Mouse (Mus musculus): ENCODE results near the gene Olfr155. TPM values are rescaled to one million over a fixed set of nuclear protein-coding genes. Genes with fewer than 3 reads are reported as not detected.

Gene Olfr155
- total and polyA plus RNA-seq, 3 experiments, result not detected

DNA sequence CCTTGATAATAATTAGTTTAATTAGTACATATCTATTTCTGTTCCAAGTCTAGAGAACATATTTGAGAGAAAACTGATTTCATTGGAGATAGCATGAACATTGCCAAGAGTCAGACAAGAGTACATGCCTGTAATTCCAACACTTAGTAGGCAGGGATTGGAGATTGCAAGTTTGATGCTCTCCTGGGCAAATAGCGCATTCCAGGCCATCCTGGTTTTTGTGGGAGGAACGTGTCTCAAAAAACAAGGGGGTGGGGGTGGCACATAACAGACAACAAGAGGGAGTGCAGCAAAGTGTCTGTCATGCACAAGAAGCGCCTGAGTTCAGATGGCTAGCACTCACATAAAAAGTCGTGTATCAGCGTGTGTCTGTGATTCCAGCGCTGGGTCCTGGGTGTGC lies 28.2 kb downstream of the Olfr155 start:
- DNase-seq (ENCODE audit: low read depth, low spot score), result no peak
- Histone ChIP-seq H3K79me2 (ENCODE audit: control insufficient read depth, insufficient read depth, low read length, poor library complexity) (no peaks in the 10 kb centered on the region; the same call in 1 of the 2 replicates), H3K36me3 (ENCODE audit: control insufficient read depth in 1 of 2, insufficient read depth in 2 of 2, low read length in 2 of 2) (no peaks in the 10 kb centered on the region; a peak in 1 of 4 replicates), H3K9ac (ENCODE audit: control insufficient read depth, low read depth, low read length, poor library complexity, severe bottlenecking) (no peak overlapping the region), H3K27me3 (ENCODE audit: control insufficient read depth in 1 of 2, insufficient read depth in 2 of 2, low read length in 2 of 2) (peaks cover 0 to 2% of the 10 kb centered on the region in 2 experiments; a peak in 3 of 4 replicates), H3K27ac (ENCODE audit: control insufficient read depth, low read depth, low read length) (no peak overlapping the region), H3K4me3 (ENCODE audit: control insufficient read depth in 1 of 2, insufficient read depth in 1 of 2, low read depth in 2 of 2, low read length in 2 of 2) (no peak overlapping the region), H3K4me1 (ENCODE audit: control insufficient read depth in 1 of 2, insufficient read depth in 2 of 2, low read length in 2 of 2) (no peaks in the 10 kb centered on the region; a peak in 2 of 4 replicates), H3K9me3 (replicated peaks; ENCODE audit: insufficient read depth, low read length) (no peaks in the 10 kb centered on the region)
- no peak for TF ChIP-seq JUND (IDR thresholded peaks at IDR 0.05; ENCODE audit: low read depth, low read length)
- TF ChIP-seq POLR2AphosphoS5 (IDR thresholded peaks at IDR 0.05; ENCODE audit: borderline replicate concordance, low read depth, low read length), result no peak

DNA sequence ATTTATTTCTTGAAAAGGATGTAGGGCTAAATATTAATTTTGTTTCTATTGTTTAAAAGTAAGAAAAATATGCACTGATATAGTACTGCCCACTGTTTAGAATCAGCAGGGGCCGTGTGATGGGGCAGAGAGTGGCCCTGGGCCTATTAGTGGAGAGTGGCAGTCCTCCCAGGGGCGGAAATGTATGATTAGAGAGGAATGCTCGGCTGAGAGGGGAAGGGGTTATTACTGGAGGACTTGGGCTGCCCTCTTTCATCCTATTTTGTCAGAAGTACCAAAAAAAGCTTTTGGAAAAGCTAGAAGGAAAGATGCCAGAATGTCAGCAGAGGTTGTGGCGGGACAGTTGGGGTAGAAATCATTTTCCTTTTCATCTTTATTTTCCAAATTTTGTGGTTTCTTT lies 32.8 kb downstream of the Olfr155 start:
- no peak for DNase-seq (ENCODE audit: low read depth, low spot score)
- Histone ChIP-seq H3K4me1 (ENCODE audit: control insufficient read depth in 1 of 2, insufficient read depth in 2 of 2, low read length in 2 of 2) (no peaks in the 10 kb centered on the region), H3K27ac (ENCODE audit: control insufficient read depth, low read depth, low read length) (no peak overlapping the region), H3K79me2 (ENCODE audit: control insufficient read depth, insufficient read depth, low read length, poor library complexity) (no peaks in the 10 kb centered on the region), H3K36me3 (ENCODE audit: control insufficient read depth in 1 of 2, insufficient read depth in 2 of 2, low read length in 2 of 2) (no peaks in the 10 kb centered on the region), H3K9ac (ENCODE audit: control insufficient read depth, low read depth, low read length, poor library complexity, severe bottlenecking) (no peak overlapping the region), H3K27me3 (ENCODE audit: control insufficient read depth in 1 of 2, insufficient read depth in 2 of 2, low read length in 2 of 2) (no peaks in the 10 kb centered on the region; a peak in 1 of 4 replicates), H3K4me3 (ENCODE audit: control insufficient read depth in 1 of 2, insufficient read depth in 1 of 2, low read depth in 2 of 2, low read length in 2 of 2) (no peak overlapping the region), H3K9me3 (replicated peaks; ENCODE audit: insufficient read depth, low read length) (no peaks in the 10 kb centered on the region)
- no peak for TF ChIP-seq POLR2AphosphoS2 (IDR thresholded peaks at IDR 0.05; ENCODE audit: low read length)
- no peak for TF ChIP-seq CTCF (IDR thresholded peaks at IDR 0.05 in 2 of 3, conservative IDR thresholded peaks at IDR 0.05 in 1 of 3; ENCODE audit: control insufficient read depth in 1 of 3, insufficient read depth in 1 of 3, low read depth in 2 of 3, low read length in 3 of 3, poor library complexity in 1 of 3, severe bottlenecking in 1 of 3)
- no peak for TF ChIP-seq ETS1 (IDR thresholded peaks at IDR 0.05; ENCODE audit: low read depth, low read length)
- TF ChIP-seq MAFK (IDR thresholded peaks at IDR 0.05; ENCODE audit: borderline replicate concordance, low read depth, low read length), result no peak
- no peak for TF ChIP-seq POLR2A (IDR thresholded peaks at IDR 0.05; ENCODE audit: control insufficient read depth in 1 of 2, insufficient read depth in 1 of 2, low read depth in 1 of 2, low read length in 2 of 2, poor library complexity in 1 of 2)
- TF ChIP-seq TAL1 (IDR thresholded peaks at IDR 0.05; ENCODE audit: low read length), result no peak
- TF ChIP-seq BHLHE40 (IDR thresholded peaks at IDR 0.05; ENCODE audit: borderline replicate concordance, low read depth, low read length), result no peak
- no peak for TF ChIP-seq E2F4 (IDR thresholded peaks at IDR 0.05; ENCODE audit: borderline replicate concordance, low read depth, low read length)
- TF ChIP-seq KAT2A (conservative IDR thresholded peaks at IDR 0.05; ENCODE audit: low read depth, low read length), result no peak
- no peak for TF ChIP-seq TBP (IDR thresholded peaks at IDR 0.05; ENCODE audit: low read depth, low read length)

DNA sequence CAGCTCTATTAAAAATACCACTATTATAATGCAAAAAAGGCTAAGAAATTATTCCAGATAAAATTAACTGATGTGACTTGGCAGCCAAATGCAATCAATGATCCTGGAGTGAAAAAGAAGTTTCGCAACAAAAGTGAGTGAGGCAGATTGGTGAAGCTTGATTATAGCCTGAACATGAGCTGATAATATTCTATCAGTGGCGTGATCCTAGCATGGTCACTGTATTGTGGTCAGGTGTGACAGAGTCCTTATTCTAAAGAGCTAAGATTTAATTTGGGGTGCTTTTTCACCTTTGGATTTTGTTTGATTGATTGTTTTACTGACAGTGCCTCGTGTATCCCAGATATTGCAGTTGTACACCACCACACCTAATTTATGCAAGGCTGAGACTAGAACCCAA lies 39.9 kb downstream of the Olfr155 start:
- Histone ChIP-seq H3K9me3 (replicated peaks; ENCODE audit: insufficient read depth, low read length) (no peaks in the 10 kb centered on the region), H3K27ac (ENCODE audit: control insufficient read depth, low read depth, low read length) (no peak overlapping the region), H3K9ac (ENCODE audit: control insufficient read depth, low read depth, low read length, poor library complexity, severe bottlenecking) (no peak overlapping the region), H3K27me3 (ENCODE audit: control insufficient read depth in 1 of 2, insufficient read depth in 2 of 2, low read length in 2 of 2) (no peaks in the 10 kb centered on the region), H3K4me3 (ENCODE audit: control insufficient read depth in 1 of 2, insufficient read depth in 1 of 2, low read depth in 2 of 2, low read length in 2 of 2) (no peak overlapping the region), H3K79me2 (ENCODE audit: control insufficient read depth, insufficient read depth, low read length, poor library complexity) (no peaks in the 10 kb centered on the region), H3K4me1 (ENCODE audit: control insufficient read depth in 1 of 2, insufficient read depth in 2 of 2, low read length in 2 of 2) (peaks cover 0 to 5% of the 10 kb centered on the region in 2 experiments; a peak in 2 of 4 replicates), H3K36me3 (ENCODE audit: control insufficient read depth in 1 of 2, insufficient read depth in 2 of 2, low read length in 2 of 2) (peaks cover 0 to 4% of the 10 kb centered on the region in 2 experiments; a peak in 2 of 4 replicates)
- no peak for DNase-seq (ENCODE audit: low read depth, low spot score)
- no peak for TF ChIP-seq MAZ (IDR thresholded peaks at IDR 0.05; ENCODE audit: low read depth, low read length)
- TF ChIP-seq EP300 (IDR thresholded peaks at IDR 0.05; ENCODE audit: low read depth in 1 of 2, low read length in 2 of 2), result no peak
- TF ChIP-seq ZKSCAN1 (IDR thresholded peaks at IDR 0.05; ENCODE audit: low read depth, low read length), result no peak
- no peak for TF ChIP-seq SMC3 (IDR thresholded peaks at IDR 0.05; ENCODE audit: low read depth, low read length)
- TF ChIP-seq NRF1 (IDR thresholded peaks at IDR 0.05; ENCODE audit: insufficient read depth, low read depth, low read length, poor library complexity, severe bottlenecking), result no peak
- no peak for TF ChIP-seq MXI1 (IDR thresholded peaks at IDR 0.05; ENCODE audit: low read depth, low read length)
- TF ChIP-seq HCFC1 (IDR thresholded peaks at IDR 0.05; ENCODE audit: low read depth, low read length), result no peak
- TF ChIP-seq NELFE (IDR thresholded peaks at IDR 0.05; ENCODE audit: low read depth, low read length), result no peak
- TF ChIP-seq CTCF (IDR thresholded peaks at IDR 0.05 in 2 of 3, conservative IDR thresholded peaks at IDR 0.05 in 1 of 3; ENCODE audit: control insufficient read depth in 1 of 3, insufficient read depth in 1 of 3, low read depth in 2 of 3, low read length in 3 of 3, poor library complexity in 1 of 3, severe bottlenecking in 1 of 3), result no peak
- no peak for TF ChIP-seq MYB (IDR thresholded peaks at IDR 0.05; ENCODE audit: low read depth, low read length)
- no peak for TF ChIP-seq CHD1 (IDR thresholded peaks at IDR 0.05; ENCODE audit: low read depth, low read length)
- no peak for TF ChIP-seq MEF2A (IDR thresholded peaks at IDR 0.05; ENCODE audit: extremely low read depth, insufficient replicate concordance, low read depth, low read length, poor library complexity, severe bottlenecking)
- TF ChIP-seq TCF12 (IDR thresholded peaks at IDR 0.05; ENCODE audit: low read depth, low read length), result no peak
- no peak for TF ChIP-seq GATA1 (IDR thresholded peaks at IDR 0.05; ENCODE audit: low read depth, low read length)
- no peak for TF ChIP-seq BHLHE40 (IDR thresholded peaks at IDR 0.05; ENCODE audit: borderline replicate concordance, low read depth, low read length)
- TF ChIP-seq USF1 (IDR thresholded peaks at IDR 0.05; ENCODE audit: low read depth, low read length), result no peak
- TF ChIP-seq KAT2A (conservative IDR thresholded peaks at IDR 0.05; ENCODE audit: low read depth, low read length), result no peak
